Comparison of ENCODE assay signal across 17 mouse cellular contexts in genomic region chr14:86350526-86350925, GRCm38 (mm10).
A peak's percentile ranks its signal among the peaks of the same experiment; 100 is the strongest.
DNase-seq lines count a peak whose midpoint lies in the region; ATAC-seq lines count a peak whose summit lies in the region.
"Had no signal": no experiment of that assay in that cellular context is flagged by ENCODE, and none has a peak within 500 bp of the region (broad histone marks: within the 10 kb centered on the region; RNA-seq: fewer than 3 reads in every experiment).

No protein-coding gene starts in this region.

- ATAC-seq in hindbrain, embryonic 13.5 days (ENCODE audit: low FRiP score): 0 out of 2 replicates have a peak, but pooled peaks have one; percentile 52
- peak; percentile 94 for ATAC-seq in midbrain, embryonic 11.5 days (ENCODE audit: low FRiP score)
- ATAC-seq in midbrain, embryonic 12.5 days (ENCODE audit: low FRiP score, low read depth): peak; percentile 88

- no peaks in the 10 kb centered on the region for H3K9me3 ChIP-seq in hindbrain, embryonic 13.5 days
- no peaks in the 10 kb centered on the region for H3K9me3 ChIP-seq in hindbrain, embryonic 10.5 days
- no peaks in the 10 kb centered on the region for H3K9me3 ChIP-seq in midbrain, embryonic 11.5 days (ENCODE audit: control insufficient read depth, low read length)
- H3K9me3 ChIP-seq in midbrain, embryonic 10.5 days (replicated peaks): no peaks in the 10 kb centered on the region
- no peaks in the 10 kb centered on the region for H3K9me3 ChIP-seq in midbrain, embryonic 12.5 days
- H3K9me3 ChIP-seq: heart, embryonic 15.5 days; limb, embryonic 15.5 days; lung, embryonic 15.5 days; neural tube, embryonic 12.5 days had no signal

- WGBS in hindbrain, embryonic 13.5 days: 64% methylated on average over 1 of the region's 1 CpGs
- 53% methylated on average over 1 of the region's 1 CpGs for WGBS in hindbrain, embryonic 10.5 days
- 43% methylated on average over 1 of the region's 1 CpGs for WGBS in midbrain, embryonic 11.5 days
- 43% methylated on average over 1 of the region's 1 CpGs for WGBS in midbrain, embryonic 10.5 days
- WGBS in midbrain, embryonic 12.5 days: 34% methylated on average over 1 of the region's 1 CpGs

- DNase-seq in hindbrain, embryonic 10.5 days (ENCODE audit: low spot score): no peak
- DNase-seq in midbrain, embryonic 11.5 days (ENCODE audit: low spot score, missing footprints): peak; percentile 49
- DNase-seq in midbrain, embryonic 10.5 days (ENCODE audit: low spot score): no peak
- no peak for DNase-seq in liver
- DNase-seq in adrenal gland, adult 8-10 months: no peak
- DNase-seq: adrenal gland, adult 2 months; B cell, adult 2 months; cerebellum, postnatal 14 days; heart, adult 11 months; kidney, postnatal 14 days; thymus, postnatal 4 days had no signal

- H3K27me3 ChIP-seq in hindbrain, embryonic 13.5 days: no peaks in the 10 kb centered on the region
- H3K27me3 ChIP-seq in hindbrain, embryonic 10.5 days (ENCODE audit: insufficient read depth, poor library complexity, severe bottlenecking): no peaks in the 10 kb centered on the region
- no peaks in the 10 kb centered on the region for H3K27me3 ChIP-seq in midbrain, embryonic 11.5 days (ENCODE audit: control insufficient read depth, insufficient read depth, low read length)
- no peaks in the 10 kb centered on the region for H3K27me3 ChIP-seq in midbrain, embryonic 10.5 days (ENCODE audit: low read depth, poor library complexity, severe bottlenecking)
- no peaks in the 10 kb centered on the region for H3K27me3 ChIP-seq in midbrain, embryonic 12.5 days
- H3K27me3 ChIP-seq: heart, embryonic 15.5 days; limb, embryonic 15.5 days; lung, embryonic 15.5 days; neural tube, embryonic 12.5 days had no signal

- no peak overlapping the region for H3K4me3 ChIP-seq in hindbrain, embryonic 13.5 days
- H3K4me3 ChIP-seq in hindbrain, embryonic 10.5 days: no peak overlapping the region
- H3K4me3 ChIP-seq in midbrain, embryonic 11.5 days (ENCODE audit: low read depth, low read length): no peak overlapping the region
- H3K4me3 ChIP-seq in midbrain, embryonic 10.5 days: no peak overlapping the region
- no peak overlapping the region for H3K4me3 ChIP-seq in midbrain, embryonic 12.5 days
- H3K4me3 ChIP-seq: heart, embryonic 15.5 days; limb, embryonic 15.5 days; lung, embryonic 15.5 days; neural tube, embryonic 12.5 days had no signal

- H3K27ac ChIP-seq in hindbrain, embryonic 13.5 days: peak overlapping the region; percentile 40
- no peak overlapping the region for H3K27ac ChIP-seq in hindbrain, embryonic 10.5 days
- no peak overlapping the region for H3K27ac ChIP-seq in midbrain, embryonic 11.5 days (ENCODE audit: low read depth, low read length)
- H3K27ac ChIP-seq in midbrain, embryonic 10.5 days (replicated peaks): no peak overlapping the region
- no peak overlapping the region; the same call in 1 of the 2 replicates for H3K27ac ChIP-seq in midbrain, embryonic 12.5 days (replicated peaks)
- H3K27ac ChIP-seq: heart, embryonic 15.5 days; limb, embryonic 15.5 days; lung, embryonic 15.5 days; neural tube, embryonic 12.5 days had no signal

- H3K9ac ChIP-seq in hindbrain, embryonic 13.5 days: no peak overlapping the region
- H3K9ac ChIP-seq in midbrain, embryonic 11.5 days (ENCODE audit: low read length): no peak overlapping the region
- H3K9ac ChIP-seq in midbrain, embryonic 12.5 days (replicated peaks): no peak overlapping the region
- H3K9ac ChIP-seq: heart, embryonic 15.5 days; limb, embryonic 15.5 days; lung, embryonic 15.5 days; neural tube, embryonic 12.5 days had no signal

- H3K4me2 ChIP-seq in hindbrain, embryonic 13.5 days: no peak overlapping the region
- no peak overlapping the region for H3K4me2 ChIP-seq in midbrain, embryonic 11.5 days
- H3K4me2 ChIP-seq in midbrain, embryonic 12.5 days (replicated peaks): no peak overlapping the region
- H3K4me2 ChIP-seq: heart, embryonic 15.5 days; limb, embryonic 15.5 days; lung, embryonic 15.5 days; neural tube, embryonic 12.5 days had no signal

- peaks cover 13% of the 10 kb centered on the region; the same call in 1 of the 2 replicates for H3K4me1 ChIP-seq in hindbrain, embryonic 13.5 days (replicated peaks)
- peaks cover 5% of the 10 kb centered on the region; the same call in 1 of the 2 replicates for H3K4me1 ChIP-seq in hindbrain, embryonic 10.5 days (replicated peaks)
- H3K4me1 ChIP-seq in midbrain, embryonic 11.5 days (ENCODE audit: control insufficient read depth, insufficient read depth, low read length): peaks cover 5% of the 10 kb centered on the region; the same call in 1 of the 2 replicates
- peaks cover 13% of the 10 kb centered on the region for H3K4me1 ChIP-seq in midbrain, embryonic 10.5 days
- peaks cover 5% of the 10 kb centered on the region; the same call in 1 of the 2 replicates for H3K4me1 ChIP-seq in midbrain, embryonic 12.5 days
- H3K4me1 ChIP-seq: heart, embryonic 15.5 days; limb, embryonic 15.5 days; neural tube, embryonic 12.5 days had no signal

- no peaks in the 10 kb centered on the region for H3K36me3 ChIP-seq in hindbrain, embryonic 13.5 days
- no peaks in the 10 kb centered on the region for H3K36me3 ChIP-seq in hindbrain, embryonic 10.5 days
- H3K36me3 ChIP-seq in midbrain, embryonic 11.5 days (ENCODE audit: control insufficient read depth, insufficient read depth, low read length): no peaks in the 10 kb centered on the region
- H3K36me3 ChIP-seq in midbrain, embryonic 10.5 days: no peaks in the 10 kb centered on the region
- no peaks in the 10 kb centered on the region for H3K36me3 ChIP-seq in midbrain, embryonic 12.5 days
- H3K36me3 ChIP-seq: heart, embryonic 15.5 days; limb, embryonic 15.5 days; lung, embryonic 15.5 days; neural tube, embryonic 12.5 days had no signal
